Mouse (Mus musculus) cerebellum, adult (tissue): ENCODE results near the gene Pla2g5.

Experiments used
- ATAC-seq: cut with Nextera tagmentation; 2 replicates; pipeline ENCODE4 v1.9.2; 2017; ENCODE audit warnings: mild to moderate bottlenecking, moderate library complexity, mixed read lengths; ENCODE audit not compliant: insufficient number of reproducible peaks, low FRiP score, low TSS enrichment

Pla2g5 gene

GRCm38 (mm10) chr4:138801631-138802030 is 61.7 kb downstream of the Pla2g5 start:
- no peak for ATAC-seq

- ATAC-seq: no peak
These were observed 63.0 kb downstream of the Pla2g5 start for GRCm38 (mm10) chr4:138800134-138800744.

GRCm38 (mm10) chr4:138797217-138797570 is 66.1 kb downstream of the Pla2g5 start:
- no peak for ATAC-seq

DNA sequence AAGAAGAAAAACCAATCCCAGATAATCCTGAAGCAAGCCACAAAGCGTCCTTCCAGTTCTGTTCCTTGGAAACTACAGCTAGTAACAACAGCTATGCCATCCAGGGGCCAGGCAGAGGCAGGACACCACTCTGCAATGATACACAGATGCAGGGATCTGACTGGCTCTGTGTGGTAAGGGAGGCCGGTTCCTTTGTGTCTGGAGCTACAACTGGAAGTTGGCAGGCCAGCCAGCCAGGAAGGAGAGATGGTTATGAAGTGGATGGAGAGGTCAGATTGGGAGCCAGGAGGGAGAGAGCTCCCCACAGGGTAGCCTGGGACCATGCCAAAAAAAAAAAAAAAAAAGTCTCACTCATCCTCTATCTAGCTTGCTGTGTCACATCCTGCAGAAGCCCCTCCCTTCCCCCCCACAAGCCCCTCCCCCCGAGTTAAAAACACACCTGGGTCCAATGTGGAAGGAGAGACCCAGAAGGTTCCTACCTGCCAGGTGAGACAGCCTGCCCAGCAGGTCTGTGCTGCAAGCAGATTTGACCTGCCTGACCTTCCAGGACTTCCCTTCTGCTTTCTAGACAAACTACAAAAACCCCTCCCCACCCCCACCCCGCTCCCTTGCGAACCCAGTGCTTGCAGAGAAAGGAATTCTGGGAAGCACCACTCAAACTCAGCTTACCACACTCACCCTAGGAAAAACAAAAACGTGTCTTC is 66.6 kb downstream of the Pla2g5 start:
- ATAC-seq: no peak

- ATAC-seq: no peak
These were observed 68.9 kb downstream of the Pla2g5 start for GRCm38 (mm10) chr4:138794344-138794743.

GRCm38 (mm10) chr4:138793276-138793675 is 70.0 kb downstream of the Pla2g5 start:
- no peak for ATAC-seq

DNA sequence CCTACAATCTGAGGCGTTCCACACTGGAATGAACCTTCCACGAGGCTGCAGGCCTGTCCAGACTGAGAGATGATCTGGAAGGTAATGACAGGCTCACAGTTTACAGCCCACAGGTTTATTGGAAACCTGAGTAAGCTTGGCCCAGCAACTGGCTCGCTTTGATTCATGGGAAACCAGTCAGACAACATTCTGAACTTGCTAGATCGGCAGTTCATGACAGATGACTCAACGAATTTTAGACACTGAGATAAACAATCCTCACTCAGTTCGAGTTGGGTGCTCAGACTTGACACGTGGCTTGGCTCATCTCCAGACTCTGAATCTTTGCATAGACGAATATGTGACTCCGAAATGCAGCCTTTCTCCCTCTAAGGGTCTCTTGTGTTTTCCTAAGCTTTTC is 70.7 kb downstream of the Pla2g5 start:
- no peak for ATAC-seq

DNA sequence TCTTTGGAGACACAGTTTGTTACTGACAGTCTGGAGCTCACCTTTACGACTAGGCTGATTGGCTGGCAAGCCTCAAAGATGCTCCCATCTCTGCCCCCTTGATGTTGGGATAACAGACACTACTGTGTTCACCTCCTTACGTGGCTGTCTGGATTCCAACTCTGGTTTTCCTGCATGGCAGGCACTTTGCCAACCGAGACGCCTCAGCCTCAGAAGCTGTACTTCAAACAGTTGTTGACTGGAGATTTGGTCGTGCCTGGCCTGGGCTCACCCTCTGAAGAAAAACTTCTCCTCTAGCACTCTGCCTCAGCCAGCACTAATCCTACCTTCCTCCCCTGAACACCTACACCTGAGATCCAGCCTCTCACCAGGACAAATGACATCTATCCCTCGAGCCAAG is 71.8 kb downstream of the Pla2g5 start:
- no peak for ATAC-seq

DNA sequence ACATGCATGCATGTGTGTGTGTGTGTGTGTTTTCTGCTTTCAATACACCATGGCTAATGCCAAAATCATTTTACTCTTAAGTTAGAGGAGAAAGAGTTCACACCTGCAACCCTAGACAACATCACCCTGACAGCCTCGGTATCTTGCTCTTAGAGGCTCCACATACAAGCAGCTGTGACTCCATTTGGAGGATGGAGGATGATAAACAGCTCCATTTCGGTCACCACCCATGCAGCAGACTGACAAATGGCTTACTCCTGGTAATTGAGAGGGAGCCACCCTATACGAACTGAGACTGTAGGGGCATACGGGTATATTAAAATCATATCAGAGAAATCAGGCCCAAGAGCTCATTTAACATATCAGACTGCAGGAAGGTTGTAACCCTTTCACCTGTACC is 74.9 kb downstream of the Pla2g5 start:
- ATAC-seq: no peak

- no peak for ATAC-seq
These were observed 77.1 kb downstream of the Pla2g5 start for GRCm38 (mm10) chr4:138786141-138786540.

DNA sequence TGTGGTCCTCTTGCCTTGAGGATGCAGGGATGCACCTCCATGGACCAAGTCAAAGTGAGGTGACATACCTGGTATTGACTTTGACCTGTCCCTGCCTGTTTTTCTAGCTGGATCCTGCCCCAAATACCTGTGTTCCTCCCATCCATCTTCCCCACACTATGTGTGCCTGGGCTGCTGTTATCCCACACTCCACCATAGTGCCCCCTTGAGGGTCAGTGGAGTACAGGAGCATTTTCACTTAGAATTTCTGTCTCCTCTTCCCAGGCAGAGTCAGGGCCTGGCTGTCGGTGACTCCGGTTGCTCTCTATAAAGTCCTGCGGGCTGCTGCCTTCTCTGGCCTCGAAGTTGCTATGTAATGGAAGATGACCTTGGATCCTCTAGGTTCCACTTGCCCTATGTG is 77.6 kb downstream of the Pla2g5 start:
- ATAC-seq: no peak

DNA sequence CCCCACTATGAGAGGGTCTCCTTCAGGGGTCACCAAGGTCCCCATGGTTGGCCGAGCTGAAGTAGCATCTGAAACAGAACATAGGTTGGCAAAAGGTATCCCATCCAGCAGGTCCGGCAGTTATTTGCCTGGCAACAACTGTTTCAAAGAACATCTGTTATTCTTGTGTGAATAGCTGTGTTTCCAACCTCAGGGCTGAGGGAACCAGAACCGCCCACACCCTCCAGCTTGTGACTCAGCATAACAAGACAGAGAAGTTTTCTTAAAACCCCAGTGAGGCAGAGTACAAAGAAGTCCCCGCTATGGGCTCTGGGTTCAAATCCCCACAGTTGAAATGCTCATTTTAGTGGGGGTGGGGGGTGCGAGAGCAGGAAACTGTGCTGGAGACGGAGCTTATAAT is 81.2 kb downstream of the Pla2g5 start:
- ATAC-seq: no peak

GRCm38 (mm10) chr4:138780300-138780699 is 83.0 kb downstream of the Pla2g5 start:
- ATAC-seq: no peak

DNA sequence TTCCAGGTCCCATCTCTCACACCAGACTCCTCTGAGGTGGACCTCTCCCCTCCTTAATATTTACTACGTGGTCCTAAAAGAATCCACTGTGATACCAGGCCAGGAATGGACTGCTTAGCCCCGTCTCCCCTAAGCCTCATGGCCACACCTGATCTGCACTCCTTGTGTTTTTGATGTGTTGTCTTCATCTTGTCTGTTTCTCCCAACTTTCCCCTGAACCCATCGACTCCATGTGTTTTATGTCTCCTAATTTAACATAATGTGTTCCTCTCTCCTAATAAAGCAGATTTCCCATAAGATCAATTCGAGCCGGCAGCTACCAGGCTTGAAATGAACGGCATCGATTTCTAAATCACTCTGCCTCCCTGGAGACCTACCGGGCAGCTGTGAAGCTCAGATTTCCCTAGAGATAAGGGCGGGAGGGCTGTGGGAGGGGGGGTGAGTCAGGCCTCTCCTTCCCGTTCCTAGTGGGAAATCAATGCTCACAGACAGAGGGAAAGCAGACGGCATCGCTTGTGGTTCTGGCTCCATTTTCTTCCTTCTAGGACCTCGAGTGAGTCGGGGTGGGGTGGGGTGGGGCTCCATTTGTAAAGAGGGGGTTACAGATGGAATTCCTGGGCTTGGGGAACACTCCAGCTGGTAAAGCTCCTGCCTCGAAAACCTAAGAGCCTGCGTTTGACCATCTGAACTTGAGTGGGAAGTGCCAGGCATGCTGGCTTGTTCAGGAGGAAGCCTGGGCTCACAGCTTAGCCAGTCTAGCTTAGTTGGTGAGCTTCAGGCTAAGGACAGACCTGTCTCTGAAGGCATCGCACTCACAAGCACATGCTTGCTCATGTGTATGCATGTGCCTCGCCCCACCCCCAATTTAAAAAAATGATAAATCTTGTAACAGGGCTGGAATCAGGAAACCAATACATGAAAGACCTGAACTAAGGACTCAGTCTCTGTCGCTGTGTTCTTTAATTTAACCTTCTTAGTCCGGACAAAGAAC is 85.6 kb downstream of the Pla2g5 start:
- ATAC-seq: no peak

DNA sequence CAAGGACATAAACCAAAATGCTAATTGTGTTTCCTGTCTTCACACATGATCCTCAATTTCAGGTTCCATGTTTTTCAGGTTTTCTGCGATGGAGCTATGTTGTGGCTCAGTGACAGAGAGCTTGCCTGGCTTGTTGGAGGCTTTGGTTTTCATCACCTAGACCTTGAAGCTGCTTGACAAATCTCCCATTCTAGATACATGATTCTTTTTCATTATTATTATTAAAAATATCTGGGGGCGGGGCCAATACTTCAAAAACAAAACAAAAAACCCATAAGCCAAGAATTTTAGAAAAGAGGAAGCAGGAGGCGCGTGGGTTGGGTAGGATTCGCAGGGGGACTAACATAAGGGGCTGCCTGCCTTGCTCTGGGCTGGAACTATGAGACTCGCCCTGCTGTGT is 87.8 kb downstream of the Pla2g5 start, which contains the start of gene Pla2g2d:
Gene Pla2g2d (plus strand): TSS at position 301 of the 400 bp plus-strand sequence.
- no peak for ATAC-seq

DNA sequence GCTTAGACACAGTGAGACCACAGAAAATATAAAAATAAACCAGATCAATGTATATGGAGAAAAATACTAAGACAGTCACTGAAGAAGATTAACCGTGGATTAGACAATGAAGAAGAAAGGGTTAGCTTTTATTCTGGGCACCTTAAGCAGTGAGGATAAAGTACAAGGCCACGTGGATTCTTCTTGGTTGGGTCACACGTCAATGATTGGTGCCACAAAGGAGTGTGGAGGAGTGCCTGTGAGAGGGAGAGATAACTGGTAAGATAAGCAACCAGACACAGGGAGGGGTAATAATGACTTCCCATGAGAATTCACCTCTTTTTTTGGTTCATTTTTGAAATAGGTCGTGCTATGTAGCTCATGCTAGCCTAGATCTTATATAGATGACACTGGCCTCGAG is 90.9 kb downstream of the Pla2g5 start:
- no peak for ATAC-seq

- ATAC-seq: no peak
These were observed 91.3 kb downstream of the Pla2g5 start for GRCm38 (mm10) chr4:138771970-138772369.

DNA sequence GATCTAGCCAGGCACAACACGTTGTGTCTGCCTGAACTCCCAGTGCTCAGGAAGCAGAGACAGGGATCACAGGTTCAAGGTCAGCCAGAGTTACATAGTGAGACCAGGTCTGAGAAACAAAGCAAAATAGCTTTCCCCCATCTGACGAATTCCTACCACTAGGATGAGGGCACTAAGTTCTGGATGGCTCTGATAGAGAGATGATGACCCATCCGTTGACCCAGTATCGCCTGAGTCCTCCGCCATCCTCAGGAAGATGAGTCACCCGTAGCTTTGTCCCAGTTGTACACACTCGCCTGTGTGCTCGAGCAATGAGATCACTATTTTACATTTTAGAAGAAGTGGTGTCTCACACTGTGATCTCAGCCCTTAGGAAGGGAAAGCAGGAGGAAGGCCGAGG is 101.0 kb downstream of the Pla2g5 start:
- ATAC-seq: no peak

DNA sequence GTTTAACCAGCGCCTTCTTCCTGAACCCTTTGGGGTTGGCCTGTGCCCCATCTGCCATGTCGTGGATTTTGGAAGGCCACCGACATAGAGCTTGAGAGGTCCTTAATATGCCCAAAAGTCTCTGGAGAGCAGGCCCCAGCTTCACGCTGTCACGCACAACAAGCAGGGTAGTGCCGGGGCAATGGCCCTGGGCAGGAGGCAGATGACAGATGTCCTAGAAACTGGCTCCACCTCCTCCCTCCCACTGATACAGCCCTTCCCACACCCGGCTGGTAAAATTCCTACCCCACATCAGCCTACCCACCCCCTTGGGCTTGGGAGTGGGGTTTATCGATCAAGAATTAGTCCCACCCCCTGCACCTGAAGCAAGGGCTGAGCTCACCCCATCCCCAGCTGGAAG is 105.9 kb downstream of the Pla2g5 start, which contains the start of gene Pla2g2f:
Gene Pla2g2f (minus strand): TSS at position 211 of the 400 bp plus-strand sequence.
- no peak for ATAC-seq

DNA sequence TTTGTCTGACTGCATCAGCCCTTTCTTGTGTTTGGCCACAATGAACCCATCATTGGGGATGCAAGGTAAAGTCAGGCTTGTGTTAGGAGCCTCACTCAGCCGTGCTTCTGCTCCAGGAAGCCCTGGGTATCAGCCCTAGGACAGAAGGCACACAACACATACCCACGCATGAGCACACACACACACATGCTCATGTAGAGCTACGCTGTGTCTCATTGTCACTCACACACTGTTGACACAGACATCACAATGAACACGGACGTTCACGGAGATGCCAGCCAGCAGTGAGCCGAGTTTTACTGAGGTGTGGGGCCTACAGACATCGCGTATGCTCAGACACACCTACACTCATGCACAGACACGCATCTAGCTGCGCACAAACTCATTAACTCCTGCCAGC is 107.3 kb downstream of the Pla2g5 start:
- no peak for ATAC-seq

- no peak for ATAC-seq
These were observed 107.8 kb downstream of the Pla2g5 start for GRCm38 (mm10) chr4:138755439-138755838.
